Mouse (Mus musculus) myocyte (in vitro differentiated cells): Measurements from ENCODE around the gene Cwh43.

ENCODE experiments used
- MYOG ChIP-seq, 3 experiments: IDR thresholded peaks; one replicate each; pipeline ENCODE4 v1.6.1; 2011; ENCODE audit warnings: control low read depth in 2 of 3, low read depth in 2 of 3, mild to moderate bottlenecking in 2 of 3; ENCODE audit not compliant: insufficient read length in 2 of 3, control insufficient read depth in 1 of 3, insufficient read depth in 1 of 3
- POLR2A ChIP-seq: IDR thresholded peaks from one replicate; pipeline ENCODE4 v1.6.1; 2011; ENCODE audit warnings: low read depth, mild to moderate bottlenecking, control low read depth, moderate library complexity; ENCODE audit not compliant: insufficient read length
- POLR2AphosphoS2 ChIP-seq: IDR thresholded peaks from one replicate; pipeline ENCODE4 v1.6.1; 2011; ENCODE audit warnings: low read depth, control low read depth; ENCODE audit not compliant: insufficient read length
- TCF12 ChIP-seq: IDR thresholded peaks from one replicate; pipeline ENCODE4 v1.6.1; 2011; ENCODE audit warnings: mild to moderate bottlenecking, control low read depth; ENCODE audit not compliant: poor library complexity, insufficient read depth, severe bottlenecking

DNA sequence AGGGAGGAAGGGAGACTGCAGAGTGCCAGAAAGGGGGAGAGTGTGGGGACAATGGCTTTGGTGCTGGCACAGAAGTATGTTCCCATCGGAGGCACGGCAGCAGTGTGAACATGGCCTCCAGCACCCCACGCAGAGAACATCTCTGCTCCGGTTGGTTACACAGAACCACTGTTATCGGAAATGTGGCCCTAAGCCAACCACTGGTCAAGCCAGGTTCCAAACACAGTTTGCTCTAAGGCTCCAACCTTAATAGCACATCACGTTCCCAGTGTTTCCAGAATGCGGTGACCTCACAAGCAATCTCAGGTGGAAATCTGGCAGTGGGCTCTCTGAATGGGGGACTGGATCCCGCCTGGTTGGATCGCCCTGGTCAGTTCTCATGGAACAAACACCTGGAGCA lies 12.8 kb upstream of the Cwh43 start:
- TF ChIP-seq POLR2A = no peak
- no peak for TF ChIP-seq MYOG (IDR thresholded peaks at IDR 0.05; ENCODE audit: control insufficient read depth in 1 of 3, insufficient read depth in 1 of 3, insufficient read length in 2 of 3, low read depth in 2 of 3)
- TF ChIP-seq POLR2AphosphoS2 = no peak
- no peak for TF ChIP-seq TCF12
